Mouse (Mus musculus) neural tube, embryonic 15.5 days (tissue): Measurements from ENCODE around the gene Grik3. TPM values are rescaled to one million over a fixed set of nuclear protein-coding genes. Genes with fewer than 3 reads are reported as not detected.

Experiments
- ATAC-seq: fragments of 200-750 bp; cut with Nextera tagmentation; 2 replicates; pipeline ENCODE4 v1.8.0; 2017; ENCODE audit warnings: mild to moderate bottlenecking, moderate TSS enrichment, moderate library complexity; ENCODE audit not compliant: low FRiP score
- H3K27ac ChIP-seq: fragments of 300-500 bp; sonication (generic); replicated peaks from 2 replicates; pipeline ENCODE4 v1.5.1; 2015; ENCODE audit warnings: mild to moderate bottlenecking, inconsistent platforms
- H3K27me3 ChIP-seq: fragments of 300-500 bp; sonication (generic); replicated peaks from 2 replicates; pipeline ENCODE4 v1.6.1; 2015; ENCODE audit warnings: inconsistent platforms
- H3K36me3 ChIP-seq: fragments of 300-500 bp; sonication (generic); 2 replicates; pipeline ENCODE4 v1.6.1; 2015; ENCODE audit warnings: inconsistent platforms
- H3K4me1 ChIP-seq: fragments of 300-500 bp; sonication (generic); 2 replicates; pipeline ENCODE4 v1.6.1; 2015; ENCODE audit warnings: inconsistent platforms
- H3K4me2 ChIP-seq: fragments of 300-500 bp; sonication (generic); 2 replicates; pipeline ENCODE4 v1.6.1; 2015; ENCODE audit warnings: inconsistent platforms, mild to moderate bottlenecking, moderate library complexity
- H3K4me3 ChIP-seq: fragments of 300-500 bp; sonication (generic); replicated peaks from 2 replicates; pipeline ENCODE4 v1.5.1; 2015; ENCODE audit warnings: mild to moderate bottlenecking, inconsistent platforms
- H3K9ac ChIP-seq: fragments of 300-500 bp; sonication (generic); replicated peaks from 2 replicates; pipeline ENCODE4 v1.6.1; 2015; ENCODE audit warnings: mild to moderate bottlenecking, inconsistent platforms
- H3K9me3 ChIP-seq: fragments of 300-500 bp; sonication (generic); replicated peaks from 2 replicates; pipeline ENCODE4 v1.6.1; 2016; ENCODE audit warnings: inconsistent platforms
- WGBS: fragments of 180-500 bp; shearing (Covaris S2); methylation state at CpG from one replicate; pipeline ENCODE4 v1.1.7; 2015; ENCODE audit warnings: mixed read lengths; 5-methylcytosine and 5-hydroxymethylcytosine counted together
- microRNA-seq: library from miRNA; unstranded; fragments of <30 nt; microRNA quantifications from one replicate; pipeline ENCODE4, GENCODE M21; 2017
- polyA plus RNA-seq: library from polyadenylated mRNA; unstranded; fragments of >200 nt; fragmentation: Nextera tagmentation; extraction: Ambion mirVana; gene quantifications from 2 replicates; pipeline ENCODE4 v1.2.1, GENCODE M21; 2015

The Grik3 gene
- polyA plus RNA-seq, 1 experiment from 2014 or later: 4.4 TPM

DNA sequence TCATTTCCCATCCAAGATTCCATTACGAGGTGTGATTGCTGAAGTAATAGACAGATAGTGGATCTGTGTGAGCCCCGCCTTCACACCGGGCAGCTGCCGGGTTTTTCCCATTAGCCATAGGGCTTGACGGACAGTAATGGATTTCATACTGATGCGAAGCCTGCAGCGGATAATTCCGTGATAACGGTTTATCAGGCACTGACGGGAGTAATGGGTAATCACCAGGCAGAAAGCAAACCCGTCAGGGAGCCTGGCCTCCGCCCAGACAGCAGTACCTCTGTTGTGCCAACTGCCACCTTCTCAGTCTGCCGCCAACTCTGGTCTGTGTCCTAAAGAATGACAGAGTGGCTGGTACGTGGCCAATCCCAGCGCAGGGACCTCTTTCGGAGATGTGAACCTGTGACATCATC lies 251.7 kb downstream of the Grik3 start:
- 76% methylated on average over 16 of the region's 16 CpGs for WGBS
- H3K9me3 ChIP-seq: no peaks in the 10 kb centered on the region
- no peak overlapping the region for H3K27ac ChIP-seq
- H3K4me1 ChIP-seq: no peaks in the 10 kb centered on the region
- no peaks in the 10 kb centered on the region for H3K36me3 ChIP-seq
- no peak for ATAC-seq
- no peak overlapping the region for H3K9ac ChIP-seq
- no peak overlapping the region for H3K4me2 ChIP-seq
- no peak overlapping the region for H3K4me3 ChIP-seq
- H3K27me3 ChIP-seq: no peaks in the 10 kb centered on the region; the same call in 1 of the 2 replicates

DNA sequence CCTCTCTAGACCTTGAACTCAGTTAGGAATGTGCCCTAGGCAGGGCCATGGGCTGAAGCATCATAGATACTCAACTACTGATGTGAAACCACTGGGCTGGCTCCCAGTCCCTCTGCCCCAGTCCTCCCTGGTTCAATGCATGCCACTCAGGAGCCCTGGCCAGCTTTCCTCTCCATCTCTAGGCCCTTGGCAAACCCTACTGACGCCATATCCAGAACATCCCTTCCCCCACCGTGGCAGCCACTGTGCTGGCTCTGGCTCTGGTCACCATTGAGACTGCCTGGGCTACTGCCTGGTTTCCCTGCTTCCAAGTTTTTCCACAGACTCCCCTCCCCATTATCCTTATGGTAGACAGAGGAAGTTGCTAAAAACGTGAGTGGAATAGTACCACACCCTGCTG lies 255.4 kb downstream of the Grik3 start:
- Histone ChIP-seq H3K27me3 (no peaks in the 10 kb centered on the region; the same call in 1 of the 2 replicates), H3K9ac (no peak overlapping the region), H3K4me1 (no peaks in the 10 kb centered on the region), H3K36me3 (no peaks in the 10 kb centered on the region), H3K4me3 (no peak overlapping the region), H3K4me2 (no peak overlapping the region), H3K9me3 (no peaks in the 10 kb centered on the region), H3K27ac (no peak overlapping the region)
- no peak for ATAC-seq
- WGBS: 75% methylated on average over 3 of the region's 3 CpGs

DNA sequence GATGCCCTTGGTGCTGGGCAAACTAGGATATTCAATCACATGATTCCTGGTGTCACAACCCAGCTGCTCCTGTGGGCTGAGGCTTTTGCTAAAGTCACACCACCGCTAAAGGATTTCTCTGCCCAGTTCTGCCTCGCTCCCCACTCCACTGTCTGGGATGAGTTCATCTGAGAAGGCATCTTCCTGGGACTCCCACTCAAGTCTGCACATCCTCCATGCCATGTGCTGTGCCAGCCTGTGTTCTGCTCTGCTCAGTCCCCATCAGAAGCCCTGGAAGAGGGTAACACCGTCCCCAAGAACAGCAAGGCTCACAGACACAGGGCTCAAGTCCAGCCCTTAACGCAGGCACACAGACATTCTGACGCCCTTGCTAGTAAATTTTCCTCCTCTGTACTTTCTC lies 265.9 kb downstream of the Grik3 start:
- H3K4me3 ChIP-seq: no peak overlapping the region
- no peak for ATAC-seq
- WGBS: 89% methylated on average over 5 of the region's 5 CpGs

DNA sequence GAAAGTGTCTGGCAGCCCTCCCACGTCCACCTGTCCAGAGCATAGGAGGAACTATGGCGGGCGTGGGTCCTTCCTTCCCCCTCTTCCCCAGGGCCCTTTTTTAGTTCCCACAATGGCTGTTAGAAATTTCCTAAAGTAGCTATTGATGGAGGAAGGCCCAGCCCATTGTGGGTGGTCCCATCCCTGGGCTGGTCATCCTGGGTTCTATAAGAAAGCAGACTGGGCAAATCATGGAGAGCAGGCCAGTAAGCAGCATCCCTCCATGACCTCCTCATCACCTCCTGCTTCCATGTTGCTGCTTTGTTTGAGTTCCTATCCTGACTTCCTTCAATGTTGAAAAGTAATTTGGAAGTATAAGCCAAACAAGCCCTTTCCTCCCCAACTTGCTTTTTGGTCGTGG lies 269.8 kb downstream of the Grik3 start:
- Histone ChIP-seq H3K4me3 (no peak overlapping the region), H3K36me3 (no peaks in the 10 kb centered on the region), H3K9ac (no peak overlapping the region), H3K27me3 (no peaks in the 10 kb centered on the region), H3K9me3 (no peaks in the 10 kb centered on the region), H3K4me2 (no peak overlapping the region), H3K27ac (no peak overlapping the region), H3K4me1 (no peaks in the 10 kb centered on the region)
- no peak for ATAC-seq
- 84% methylated on average over 4 of the region's 4 CpGs for WGBS

More for the DNA sequence above, 265.9 kb downstream of the Grik3 start:
- H3K9me3 ChIP-seq: no peaks in the 10 kb centered on the region
- H3K4me1 ChIP-seq: no peaks in the 10 kb centered on the region
- H3K27me3 ChIP-seq: no peaks in the 10 kb centered on the region
- H3K36me3 ChIP-seq: no peaks in the 10 kb centered on the region
- no peak overlapping the region for H3K27ac ChIP-seq
- no peak overlapping the region for H3K4me2 ChIP-seq
- H3K9ac ChIP-seq: no peak overlapping the region

DNA sequence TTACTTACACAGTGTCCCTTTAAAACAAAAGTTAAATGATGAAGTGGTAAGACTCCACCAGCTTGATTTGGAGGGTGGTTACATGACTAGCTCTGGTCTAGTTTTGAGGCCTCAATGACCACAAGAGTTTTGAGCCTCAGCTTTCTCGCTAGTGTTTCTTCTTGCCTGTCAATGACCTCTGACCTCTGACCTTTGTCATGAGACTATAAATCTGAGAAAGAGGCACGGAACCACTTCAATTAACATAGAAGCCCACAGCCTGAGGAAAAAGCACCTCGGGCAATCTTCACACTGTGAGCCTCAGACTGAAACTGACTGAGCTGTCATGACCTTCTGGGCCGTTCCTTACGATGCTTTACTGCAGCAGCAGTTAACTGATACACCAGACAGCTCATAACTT lies 272.6 kb downstream of the Grik3 start:
- no peak overlapping the region for H3K4me3 ChIP-seq
- no peak for ATAC-seq
- 10% methylated on average over 5 of the region's 5 CpGs for WGBS
- H3K9ac ChIP-seq: no peak overlapping the region
- no peaks in the 10 kb centered on the region for H3K36me3 ChIP-seq
- no peak overlapping the region for H3K27ac ChIP-seq
- no peak overlapping the region for H3K4me2 ChIP-seq
- no peaks in the 10 kb centered on the region for H3K4me1 ChIP-seq
- H3K9me3 ChIP-seq: no peaks in the 10 kb centered on the region
- H3K27me3 ChIP-seq: no peaks in the 10 kb centered on the region

Small RNA genes lying within 50 kb of the gene (microRNA-seq; reads per million reads assigned to microRNA genes)
- gene Mir692-2: not detected
